ENCODE assay signal across 21 mouse cellular contexts in the genomic region with DNA sequence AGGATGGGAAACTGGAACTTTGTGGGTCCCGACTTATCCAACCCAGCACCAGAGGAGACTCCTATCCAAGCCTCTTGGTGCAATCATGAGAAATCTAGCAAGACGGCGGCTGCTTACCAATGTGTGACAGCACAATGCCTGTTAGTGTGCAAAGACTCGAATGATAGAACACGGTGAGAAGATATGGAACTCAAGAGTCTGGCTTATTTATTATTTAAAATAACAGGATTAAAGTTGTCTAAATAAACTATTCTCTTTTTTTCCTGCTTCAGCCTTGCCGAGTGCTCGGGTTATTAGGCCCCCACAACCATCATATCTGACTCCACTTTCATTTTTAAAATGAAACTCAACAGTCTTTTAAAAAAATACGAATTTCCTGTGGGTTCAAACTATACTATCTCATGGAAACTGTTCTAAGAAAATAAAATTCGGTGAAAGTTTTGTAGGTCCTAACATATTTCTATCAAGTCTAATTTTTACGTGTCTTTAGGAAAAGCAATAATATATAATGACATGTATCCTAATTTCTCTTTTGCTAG. TPM values are rescaled to one million over a fixed set of nuclear protein-coding genes. Genes with fewer than 3 reads are reported as not detected.
DNase-seq lines count a peak whose midpoint lies in the region; ATAC-seq and TF ChIP-seq lines count a peak whose summit lies in the region.
"Had no signal": no experiment of that assay in that cellular context is flagged by ENCODE, and none has a peak within 500 bp of the region (broad histone marks: within the 10 kb centered on the region; RNA-seq: fewer than 3 reads in every experiment).

No protein-coding gene starts in this region.

- no peak overlapping the region for H3K27ac ChIP-seq in midbrain, embryonic 11.5 days (ENCODE audit: low read depth, low read length)
- H3K27ac ChIP-seq in midbrain, embryonic 15.5 days: no peak overlapping the region
- no peak overlapping the region for H3K27ac ChIP-seq in bone marrow, adult 2 months (ENCODE audit: control insufficient read depth, insufficient read depth, low read depth, low read length, poor library complexity)
- H3K27ac ChIP-seq in midbrain, embryonic 13.5 days: no peak overlapping the region
- H3K27ac ChIP-seq: embryonic facial prominence, embryonic 12.5 days; heart, adult 2 months; heart, embryonic 15.5 days; hindbrain, embryonic 14.5 days had no signal

- peak; percentile 78 for DNase-seq in midbrain, embryonic 11.5 days (ENCODE audit: low spot score, missing footprints)
- peak; percentile 39 for DNase-seq in CD4-positive, CD25-positive, alpha-beta regulatory T cell, adult 2 months (ENCODE audit: low read depth, low spot score)
- peak; percentile 17 for DNase-seq in splenic B cell, adult 2 months (ENCODE audit: low read depth, low spot score)
- no peak for DNase-seq in thymus, postnatal 4 days
- DNase-seq in cerebellum, postnatal 36 days: no peak
- DNase-seq: adrenal gland, adult 8-10 months; adrenal gland, postnatal 36 days; cerebellum, adult 11 months; cerebellum, adult 8-10 months; cerebellum, postnatal 14 days; gastrocnemius, postnatal 10 days; heart, adult 2 months; heart, postnatal 14 days had no signal

- H3K9ac ChIP-seq in midbrain, embryonic 11.5 days (ENCODE audit: low read length): no peak overlapping the region
- H3K9ac ChIP-seq in midbrain, embryonic 15.5 days: no peak overlapping the region
- no peak overlapping the region for H3K9ac ChIP-seq in midbrain, embryonic 13.5 days (replicated peaks)
- H3K9ac ChIP-seq: embryonic facial prominence, embryonic 12.5 days; heart, embryonic 15.5 days; hindbrain, embryonic 14.5 days had no signal

- no peaks in the 10 kb centered on the region for H3K36me3 ChIP-seq in midbrain, embryonic 11.5 days (ENCODE audit: control insufficient read depth, insufficient read depth, low read length)
- H3K36me3 ChIP-seq in midbrain, embryonic 15.5 days (replicated peaks): no peaks in the 10 kb centered on the region
- no peaks in the 10 kb centered on the region for H3K36me3 ChIP-seq in splenic B cell, adult 2 months (ENCODE audit: control insufficient read depth, insufficient read depth, low read length, poor library complexity, severe bottlenecking)
- H3K36me3 ChIP-seq in midbrain, embryonic 13.5 days: 0 out of 2 replicates have a peak, but pooled peaks cover 8% of the 10 kb centered on the region
- H3K36me3 ChIP-seq: embryonic facial prominence, embryonic 12.5 days; heart, embryonic 15.5 days had no signal

- H3K9me3 ChIP-seq in midbrain, embryonic 11.5 days (ENCODE audit: control insufficient read depth, low read length): no peaks in the 10 kb centered on the region
- H3K9me3 ChIP-seq in midbrain, embryonic 15.5 days: no peaks in the 10 kb centered on the region
- H3K9me3 ChIP-seq in midbrain, embryonic 13.5 days: peaks cover 12% of the 10 kb centered on the region; the same call in 1 of the 2 replicates
- H3K9me3 ChIP-seq: embryonic facial prominence, embryonic 12.5 days; heart, embryonic 15.5 days had no signal

- no peak for TF ChIP-seq POLR2A in bone marrow, adult 2 months (IDR thresholded peaks at IDR 0.05; ENCODE audit: borderline replicate concordance, control insufficient read depth, low read depth, low read length)

- H3K4me2 ChIP-seq in midbrain, embryonic 11.5 days: no peak overlapping the region
- H3K4me2 ChIP-seq in midbrain, embryonic 15.5 days: no peak overlapping the region
- no peak overlapping the region for H3K4me2 ChIP-seq in midbrain, embryonic 13.5 days (replicated peaks)
- H3K4me2 ChIP-seq: embryonic facial prominence, embryonic 12.5 days; heart, embryonic 11.5 days; heart, embryonic 15.5 days; hindbrain, embryonic 14.5 days had no signal

- WGBS in midbrain, embryonic 11.5 days: 87% methylated on average over 10 of the region's 10 CpGs
- WGBS in midbrain, embryonic 15.5 days: 91% methylated on average over 10 of the region's 10 CpGs
- 19% methylated on average over 10 of the region's 10 CpGs for WGBS in bone marrow, adult 2 months
- WGBS in midbrain, embryonic 13.5 days: 89% methylated on average over 10 of the region's 10 CpGs

- ATAC-seq in midbrain, embryonic 11.5 days (ENCODE audit: low FRiP score): no peak
- no peak for ATAC-seq in midbrain, embryonic 15.5 days (replicated peaks)
- no peak for ATAC-seq in midbrain, embryonic 13.5 days
- ATAC-seq: forebrain, embryonic 16.5 days had no signal

- H3K4me3 ChIP-seq in midbrain, embryonic 11.5 days (ENCODE audit: low read depth, low read length): no peak overlapping the region
- no peak overlapping the region for H3K4me3 ChIP-seq in midbrain, embryonic 15.5 days
- H3K4me3 ChIP-seq in bone marrow, adult 2 months (replicated peaks; ENCODE audit: control insufficient read depth, low read depth, low read length): peak overlapping the region; percentile 19
- H3K4me3 ChIP-seq in midbrain, embryonic 13.5 days (replicated peaks): no peak overlapping the region
- H3K4me3 ChIP-seq: embryonic facial prominence, embryonic 12.5 days; heart, adult 2 months; heart, embryonic 15.5 days had no signal

- no peaks in the 10 kb centered on the region for H3K4me1 ChIP-seq in midbrain, embryonic 11.5 days (ENCODE audit: control insufficient read depth, insufficient read depth, low read length)
- H3K4me1 ChIP-seq in midbrain, embryonic 15.5 days: no peaks in the 10 kb centered on the region
- peaks cover 14% of the 10 kb centered on the region for H3K4me1 ChIP-seq in bone marrow, adult 2 months (ENCODE audit: control insufficient read depth, insufficient read depth, low read length)
- no peaks in the 10 kb centered on the region for H3K4me1 ChIP-seq in midbrain, embryonic 13.5 days (replicated peaks)
- H3K4me1 ChIP-seq: heart, embryonic 15.5 days had no signal

- no peak for TF ChIP-seq CTCF in bone marrow, adult 2 months (IDR thresholded peaks at IDR 0.05; ENCODE audit: control insufficient read depth, insufficient read depth, low read length)

- no peaks in the 10 kb centered on the region for H3K27me3 ChIP-seq in midbrain, embryonic 11.5 days (ENCODE audit: control insufficient read depth, insufficient read depth, low read length)
- H3K27me3 ChIP-seq in midbrain, embryonic 15.5 days (replicated peaks): no peaks in the 10 kb centered on the region
- H3K27me3 ChIP-seq in splenic B cell, adult 2 months (ENCODE audit: control insufficient read depth, insufficient read depth, low read length, poor library complexity, severe bottlenecking): no peaks in the 10 kb centered on the region
- H3K27me3 ChIP-seq in midbrain, embryonic 13.5 days: no peaks in the 10 kb centered on the region
- H3K27me3 ChIP-seq: embryonic facial prominence, embryonic 12.5 days; heart, embryonic 15.5 days had no signal

RNA-seq across cellular contexts. Expression of a gene that starts 54.6 kb away (rescaled TPM):
- polyA plus RNA-seq in midbrain, embryonic 11.5 days (2014; fragmentation: Nextera tagmentation; extraction: Ambion mirVana): 73.7 and 83.0 TPM in 2 replicates
- polyA plus RNA-seq in midbrain, embryonic 15.5 days (2015; fragmentation: Nextera tagmentation; extraction: Ambion mirVana): 146 and 148 TPM in 2 replicates
- polyA plus RNA-seq in bone marrow, adult 2 months (2011; ENCODE audit: insufficient read depth, insufficient read length, low replicate concordance, missing spikeins): 97.6 and 124 TPM in 2 replicates
- 103 and 105 TPM in 2 replicates for polyA plus RNA-seq in midbrain, embryonic 13.5 days (2015; fragmentation: Nextera tagmentation; extraction: Ambion mirVana)

RNA-seq across cellular contexts. Expression of a gene that starts 56.1 kb away (rescaled TPM):
- 88.8 and 96.0 TPM in 2 replicates for polyA plus RNA-seq in midbrain, embryonic 11.5 days (2014; fragmentation: Nextera tagmentation; extraction: Ambion mirVana)
- polyA plus RNA-seq in midbrain, embryonic 15.5 days (2015; fragmentation: Nextera tagmentation; extraction: Ambion mirVana): 48.3 and 49.2 TPM in 2 replicates
- polyA plus RNA-seq in bone marrow, adult 2 months (2011; ENCODE audit: insufficient read depth, insufficient read length, low replicate concordance, missing spikeins): 26.3 and 40.0 TPM in 2 replicates
- polyA plus RNA-seq in midbrain, embryonic 13.5 days (2015; fragmentation: Nextera tagmentation; extraction: Ambion mirVana): 70.4 and 78.0 TPM in 2 replicates

Comparison
In these comparisons a context has a peak if more than half of its experiments do, and no peak if none do; other contexts are left out.
1. DNase-seq: peak in midbrain, embryonic 11.5 days (single experiment), CD4-positive, CD25-positive, alpha-beta regulatory T cell, adult 2 months (single experiment) and splenic B cell, adult 2 months (single experiment); none in thymus, postnatal 4 days (single experiment) and cerebellum, postnatal 36 days (0 of 2).